Mouse (Mus musculus): ENCODE results near the gene Taf1d. TPM values are rescaled to one million over a fixed set of nuclear protein-coding genes. Genes with fewer than 3 reads are reported as not detected.
A peak's percentile ranks its signal among the peaks of the same experiment; 100 is the strongest.
"Not testable (repeated sequence)": the region's sequence is repeated elsewhere in the genome, so short reads cannot be mapped to it uniquely, and the experiment has no call there.

Taf1d gene
- polyA plus RNA-seq, 1 experiment from 2014 or later, result 68.4 TPM

DNA sequence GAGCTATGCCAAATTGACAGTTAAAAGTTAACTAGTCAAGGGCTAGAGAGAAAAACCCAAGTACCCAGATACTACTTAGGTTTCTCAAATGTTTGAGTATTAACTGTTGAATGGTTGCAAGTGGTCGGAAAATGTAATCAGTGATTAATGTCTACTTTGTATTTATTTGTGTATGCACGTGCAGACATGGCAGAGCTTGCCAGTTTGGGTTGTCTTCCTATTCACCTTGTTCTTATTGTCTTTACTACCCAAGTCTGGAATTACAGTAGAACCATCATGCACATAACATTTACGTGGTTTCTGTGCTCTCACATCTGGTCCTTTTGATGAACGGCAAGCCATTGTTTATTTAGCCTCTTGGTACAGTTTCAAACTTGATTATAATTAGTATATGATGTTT lies 3.4 kb downstream of the Taf1d start:
- peaks cover 50% of the 10 kb centered on the region for H3K36me3 ChIP-seq
- WGBS, result 63% methylated on average over 4 of the region's 4 CpGs

GRCm38 (mm10) chr9:15310179-15310578 lies 4.2 kb downstream of the Taf1d start:
- Histone ChIP-seq H3K27ac (no peak overlapping the region), H3K27me3 (no peaks in the 10 kb centered on the region), H3K4me1 (peaks cover 12% of the 10 kb centered on the region), H3K9ac (no peak overlapping the region), H3K36me3 (peaks cover 57% of the 10 kb centered on the region), H3K4me2 (no peak overlapping the region), H3K9me3 (no peaks in the 10 kb centered on the region), H3K4me3 (no peak overlapping the region)
- ATAC-seq (ENCODE audit: insufficient number of reproducible peaks, low FRiP score, low TSS enrichment, low read depth), result no peak
- 74% methylated on average over 1 of the region's 1 CpGs for WGBS

More for the DNA sequence above, 3.4 kb downstream of the Taf1d start:
- Histone ChIP-seq H3K9me3 (no peaks in the 10 kb centered on the region), H3K4me3 (no peak overlapping the region), H3K9ac (no peak overlapping the region), H3K27ac (no peak overlapping the region), H3K4me2 (no peak overlapping the region), H3K4me1 (peaks cover 12% of the 10 kb centered on the region), H3K27me3 (no peaks in the 10 kb centered on the region)
- no peak for ATAC-seq (ENCODE audit: insufficient number of reproducible peaks, low FRiP score, low TSS enrichment, low read depth)

DNA sequence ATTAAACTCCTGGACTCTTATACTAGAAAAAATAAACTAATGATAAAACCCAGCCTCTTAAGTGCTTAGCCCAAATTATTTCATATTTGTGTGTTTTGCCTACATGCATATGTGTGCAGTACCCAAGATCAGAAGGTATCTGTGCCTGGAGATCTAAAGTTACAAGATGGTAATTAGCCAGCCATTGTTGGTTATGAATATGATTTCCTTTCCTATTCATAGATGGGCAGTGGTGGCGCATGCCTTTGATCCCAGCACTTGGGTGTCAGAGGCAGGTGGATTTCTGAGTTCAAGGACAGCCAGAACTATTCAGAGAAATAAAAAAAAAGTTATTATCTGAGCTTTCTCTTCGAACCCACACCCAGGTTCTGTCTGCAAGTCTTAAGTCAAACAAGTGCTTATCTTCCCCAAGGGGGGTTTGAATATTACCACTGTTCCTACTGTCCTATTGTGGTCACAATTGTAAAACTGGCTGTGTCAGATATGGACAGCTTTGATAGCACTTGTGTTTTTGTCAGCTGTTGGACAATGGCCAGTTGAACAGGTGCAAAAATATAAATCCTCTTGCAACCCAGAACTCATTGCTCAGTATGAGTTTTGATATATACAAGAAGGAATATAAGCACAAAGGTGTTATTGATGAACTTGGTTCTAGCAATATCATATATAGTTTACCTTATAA lies 6.2 kb downstream of the Taf1d start:
- no peak for ATAC-seq (ENCODE audit: insufficient number of reproducible peaks, low FRiP score, low TSS enrichment, low read depth)
- no peak overlapping the region for H3K4me3 ChIP-seq
- WGBS, result 94% methylated on average over 2 of the region's 2 CpGs
- no peaks in the 10 kb centered on the region for H3K27me3 ChIP-seq
- peaks cover 7% of the 10 kb centered on the region for H3K4me1 ChIP-seq
- H3K9ac ChIP-seq, result no peak overlapping the region
- H3K36me3 ChIP-seq, result peaks cover 71% of the 10 kb centered on the region
- no peaks in the 10 kb centered on the region for H3K9me3 ChIP-seq
- H3K4me2 ChIP-seq, result no peak overlapping the region
- H3K27ac ChIP-seq, result no peak overlapping the region

DNA sequence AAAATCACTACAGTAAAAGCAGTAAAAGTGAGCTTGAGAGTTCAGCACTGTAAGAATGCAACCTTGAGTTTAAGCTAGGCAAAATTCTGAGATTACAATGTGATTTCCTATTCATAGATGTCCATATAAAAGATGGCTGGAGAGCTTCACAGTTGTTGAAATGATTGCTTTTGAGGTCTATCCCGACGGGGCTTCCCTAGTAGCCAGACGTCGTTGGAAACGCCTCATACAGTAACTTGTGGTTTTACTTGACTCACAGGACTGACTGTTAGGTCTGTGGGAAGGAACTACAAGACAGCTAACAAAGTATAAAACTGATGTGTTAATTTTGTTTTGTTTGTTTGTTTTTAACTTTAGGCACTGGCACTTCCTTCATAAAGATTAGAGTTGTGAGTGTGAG lies 7.6 kb downstream of the Taf1d start:
- no peak overlapping the region for H3K27ac ChIP-seq
- peaks cover 76% of the 10 kb centered on the region for H3K36me3 ChIP-seq
- H3K4me1 ChIP-seq, result peaks cover 5% of the 10 kb centered on the region
- H3K9me3 ChIP-seq, result no peaks in the 10 kb centered on the region
- H3K27me3 ChIP-seq, result no peaks in the 10 kb centered on the region
- no peak overlapping the region for H3K9ac ChIP-seq
- no peak overlapping the region for H3K4me2 ChIP-seq
- no peak for ATAC-seq (ENCODE audit: insufficient number of reproducible peaks, low FRiP score, low TSS enrichment, low read depth)
- 82% methylated on average over 5 of the region's 5 CpGs for WGBS
- no peak overlapping the region for H3K4me3 ChIP-seq

DNA sequence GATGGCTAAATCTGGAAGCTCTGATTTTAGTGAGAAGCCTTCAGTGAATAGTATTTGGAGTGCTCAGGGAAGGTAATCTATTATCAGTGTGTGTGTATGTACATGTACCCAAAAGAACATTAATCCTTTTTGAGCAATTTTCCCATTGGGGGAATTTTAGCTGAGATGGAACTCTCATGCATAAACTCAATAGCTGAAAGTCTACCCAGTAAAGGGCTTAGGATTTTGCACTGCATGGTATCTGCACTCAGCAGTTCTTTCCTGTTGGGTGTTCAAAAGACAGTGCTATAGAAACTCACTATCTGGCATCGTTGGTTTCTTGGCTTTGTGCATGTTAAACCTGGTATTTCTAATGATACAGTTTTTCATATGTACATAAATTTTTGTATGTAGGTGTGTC lies 8.6 kb downstream of the Taf1d start:
- H3K9me3 ChIP-seq, result no peaks in the 10 kb centered on the region
- 90% methylated on average over 1 of the region's 1 CpGs for WGBS

GRCm38 (mm10) chr9:15316296-15316695 lies 10.3 kb downstream of the Taf1d start:
- WGBS, result 100% methylated on average over 2 of the region's 2 CpGs

More for the DNA sequence above, 8.6 kb downstream of the Taf1d start:
- Histone ChIP-seq H3K36me3 (peaks cover 68% of the 10 kb centered on the region), H3K27ac (no peak overlapping the region), H3K4me3 (no peak overlapping the region), H3K9ac (no peak overlapping the region), H3K27me3 (no peaks in the 10 kb centered on the region), H3K4me2 (no peak overlapping the region), H3K4me1 (no peaks in the 10 kb centered on the region)
- ATAC-seq (ENCODE audit: insufficient number of reproducible peaks, low FRiP score, low TSS enrichment, low read depth), result no peak

GRCm38 (mm10) chr9:15317223-15318169 lies 11.5 kb downstream of the Taf1d start:
- 56% methylated on average over 5 of the region's 5 CpGs for WGBS

More at GRCm38 (mm10) chr9:15316296-15316695, 10.3 kb downstream of the Taf1d start:
- not testable (repeated sequence) for H3K27me3 ChIP-seq; H3K9me3 ChIP-seq; ATAC-seq (ENCODE audit: insufficient number of reproducible peaks, low FRiP score, low TSS enrichment, low read depth); H3K4me3 ChIP-seq; H3K9ac ChIP-seq; H3K27ac ChIP-seq; H3K4me2 ChIP-seq; H3K4me1 ChIP-seq
- H3K36me3 ChIP-seq, result peaks cover 58% of the 10 kb centered on the region

GRCm38 (mm10) chr9:15318170-15318742 lies 12.2 kb downstream of the Taf1d start:
- Histone ChIP-seq H3K4me2 (no peak overlapping the region), H3K9ac (no peak overlapping the region), H3K4me3 (no peak overlapping the region), H3K27ac (no peak overlapping the region), H3K9me3 (no peaks in the 10 kb centered on the region), H3K4me1 (no peaks in the 10 kb centered on the region), H3K36me3 (peaks cover 61% of the 10 kb centered on the region), H3K27me3 (no peaks in the 10 kb centered on the region)
- no peak for ATAC-seq (ENCODE audit: insufficient number of reproducible peaks, low FRiP score, low TSS enrichment, low read depth)
- 69% methylated on average over 2 of the region's 2 CpGs for WGBS

More at GRCm38 (mm10) chr9:15317223-15318169, 11.5 kb downstream of the Taf1d start:
- H3K9ac ChIP-seq, result no peak overlapping the region
- no peaks in the 10 kb centered on the region for H3K4me1 ChIP-seq
- peaks cover 59% of the 10 kb centered on the region for H3K36me3 ChIP-seq
- no peak overlapping the region for H3K27ac ChIP-seq
- ATAC-seq (ENCODE audit: insufficient number of reproducible peaks, low FRiP score, low TSS enrichment, low read depth), result no peak
- no peaks in the 10 kb centered on the region for H3K9me3 ChIP-seq
- H3K4me2 ChIP-seq, result no peak overlapping the region
- H3K27me3 ChIP-seq, result no peaks in the 10 kb centered on the region
- H3K4me3 ChIP-seq, result no peak overlapping the region

DNA sequence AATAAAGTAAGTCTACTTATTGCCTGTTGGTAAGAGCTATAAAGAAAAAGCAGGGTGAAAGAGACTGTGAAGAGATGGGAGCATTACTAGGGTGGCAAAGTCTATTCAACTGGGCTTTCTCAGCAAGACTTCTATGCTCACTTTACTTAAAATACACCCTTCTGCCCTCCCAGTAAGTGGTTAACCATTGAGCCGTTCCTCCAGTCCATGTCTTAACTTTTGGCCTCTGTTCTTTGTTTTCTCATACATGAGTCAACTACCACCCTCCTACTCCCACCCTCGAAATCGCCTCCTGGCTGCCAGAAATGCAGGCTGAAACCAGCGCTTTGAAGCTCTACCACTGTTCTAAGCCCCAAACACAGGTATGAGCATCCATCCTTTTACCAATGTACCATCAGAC lies 31.8 kb downstream of the Taf1d start:
- Histone ChIP-seq H3K36me3 (peaks cover 68% of the 10 kb centered on the region), H3K4me1 (no peaks in the 10 kb centered on the region), H3K27me3 (no peaks in the 10 kb centered on the region), H3K4me2 (no peak overlapping the region), H3K27ac (no peak overlapping the region), H3K9ac (no peak overlapping the region), H3K4me3 (no peak overlapping the region), H3K9me3 (no peaks in the 10 kb centered on the region)
- WGBS, result 91% methylated on average over 4 of the region's 4 CpGs
- ATAC-seq (ENCODE audit: insufficient number of reproducible peaks, low FRiP score, low TSS enrichment, low read depth), result no peak

DNA sequence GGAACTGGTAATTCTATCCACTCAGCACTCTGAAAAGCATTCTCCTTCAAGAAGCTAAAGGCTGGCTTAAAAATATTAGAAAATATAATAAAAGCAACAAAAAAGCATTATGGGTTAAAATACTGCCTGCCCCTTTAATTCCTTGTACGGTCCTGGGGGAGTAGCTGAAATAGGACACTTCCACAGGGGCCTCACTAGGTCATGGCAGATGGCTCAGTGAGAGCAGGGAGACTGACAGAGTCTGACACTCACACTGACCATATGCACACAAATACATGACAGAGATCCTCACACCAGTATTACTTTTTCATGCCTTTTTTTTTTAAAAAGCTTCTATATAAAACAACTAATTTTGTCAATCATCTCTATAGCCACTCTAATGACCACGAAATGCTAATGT lies 43.9 kb downstream of the Taf1d start:
- WGBS, result 60% methylated on average over 2 of the region's 2 CpGs
- H3K4me2 ChIP-seq, result no peak overlapping the region
- no peak for ATAC-seq (ENCODE audit: insufficient number of reproducible peaks, low FRiP score, low TSS enrichment, low read depth)

DNA sequence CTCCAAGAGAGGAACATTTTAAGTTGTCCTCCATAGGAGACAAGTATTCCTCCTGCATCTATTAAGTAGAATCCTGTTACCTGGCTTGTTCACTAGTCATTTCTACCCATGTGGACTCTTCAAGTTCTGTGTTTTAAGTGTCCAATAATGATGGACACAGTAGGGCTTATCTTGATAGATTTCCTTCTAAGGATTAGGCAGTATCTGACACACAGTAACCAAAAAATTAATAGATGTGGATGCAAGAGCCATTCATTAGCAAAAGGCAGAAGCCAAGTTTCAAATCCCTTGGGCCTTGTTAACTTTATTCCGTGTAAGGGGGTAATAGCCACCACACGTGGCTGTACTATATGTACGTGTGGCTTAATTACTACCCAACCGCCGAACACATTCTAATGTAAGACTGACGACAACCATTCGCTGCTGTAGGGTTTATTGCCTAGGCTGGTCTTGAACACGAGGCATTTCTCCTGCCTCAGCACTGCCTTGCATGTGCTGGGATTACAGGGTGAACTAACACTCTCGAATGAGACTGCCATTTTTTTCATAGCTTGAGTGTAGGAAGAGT lies 51.0 kb downstream of the Taf1d start:
- 0% methylated on average over 9 of the region's 9 CpGs for WGBS
- peak overlapping the region; percentile 83 for H3K27ac ChIP-seq
- H3K9ac ChIP-seq, result peak overlapping the region; percentile 76
- H3K27me3 ChIP-seq, result no peaks in the 10 kb centered on the region
- H3K4me2 ChIP-seq, result peak overlapping the region; percentile 56
- H3K36me3 ChIP-seq, result peaks cover 4% of the 10 kb centered on the region
- no peaks in the 10 kb centered on the region for H3K9me3 ChIP-seq
- H3K4me1 ChIP-seq, result no peaks in the 10 kb centered on the region
- peak overlapping the region; percentile 85 for H3K4me3 ChIP-seq
- no peak for ATAC-seq (ENCODE audit: insufficient number of reproducible peaks, low FRiP score, low TSS enrichment, low read depth)

More for the DNA sequence above, 43.9 kb downstream of the Taf1d start:
- H3K27me3 ChIP-seq, result no peaks in the 10 kb centered on the region
- H3K9me3 ChIP-seq, result no peaks in the 10 kb centered on the region
- peaks cover 45% of the 10 kb centered on the region for H3K36me3 ChIP-seq
- no peak overlapping the region for H3K27ac ChIP-seq
- H3K4me3 ChIP-seq, result no peak overlapping the region
- H3K4me1 ChIP-seq, result no peaks in the 10 kb centered on the region
- no peak overlapping the region for H3K9ac ChIP-seq

Measured in limb, embryonic 15.5 days (tissue).